In genomic region chr6:91411369-91411981, GRCm38 (mm10) we compare ENCODE assay signal across 9 mouse cellular contexts. TPM values are rescaled to one million over a fixed set of nuclear protein-coding genes. Genes with fewer than 3 reads are reported as not detected.
A peak's percentile ranks its signal among the peaks of the same experiment; 100 is the strongest.
DNase-seq lines count a peak whose midpoint lies in the region; ATAC-seq and TF ChIP-seq lines count a peak whose summit lies in the region.
"Had no signal": no experiment of that assay in that cellular context is flagged by ENCODE, and none has a peak within 500 bp of the region (broad histone marks: within the 10 kb centered on the region; RNA-seq: fewer than 3 reads in every experiment).

No protein-coding gene starts in this region.

- peaks cover 74% of the 10 kb centered on the region for H3K27me3 ChIP-seq in embryonic facial prominence, embryonic 14.5 days (replicated peaks; ENCODE audit: control insufficient read depth, insufficient read depth, low read length)
- H3K27me3 ChIP-seq in heart, embryonic 16.5 days (ENCODE audit: control insufficient read depth, insufficient read depth, low read length): peaks cover 92% of the 10 kb centered on the region
- peaks cover 75% of the 10 kb centered on the region for H3K27me3 ChIP-seq in liver, embryonic 11.5 days (replicated peaks; ENCODE audit: control insufficient read depth, insufficient read depth, low read length)

- no peak overlapping the region for H3K27ac ChIP-seq in bone marrow, adult 2 months (ENCODE audit: control insufficient read depth, insufficient read depth, low read depth, low read length, poor library complexity)
- no peak overlapping the region for H3K27ac ChIP-seq in embryonic facial prominence, embryonic 14.5 days (replicated peaks; ENCODE audit: low read depth, low read length)
- no peak overlapping the region for H3K27ac ChIP-seq in heart, embryonic 16.5 days (ENCODE audit: low read length)
- H3K27ac ChIP-seq in liver, embryonic 11.5 days (ENCODE audit: low read depth, low read length): no peak overlapping the region

- TF ChIP-seq POLR2A in bone marrow, adult 2 months (IDR thresholded peaks at IDR 0.05; ENCODE audit: borderline replicate concordance, control insufficient read depth, low read depth, low read length): no peak

- ATAC-seq in embryonic facial prominence, embryonic 14.5 days (ENCODE audit: low read depth): peak; percentile 45; the same call in 1 of the 2 replicates
- no peak for ATAC-seq in heart, embryonic 16.5 days (replicated peaks; ENCODE audit: extremely low read depth, insufficient read depth, low FRiP score)
- no peak for ATAC-seq in liver, embryonic 11.5 days (replicated peaks; ENCODE audit: low FRiP score)

- H3K4me2 ChIP-seq in embryonic facial prominence, embryonic 14.5 days (ENCODE audit: low read depth, low read length): peak overlapping the region; percentile 97
- H3K4me2 ChIP-seq in heart, embryonic 16.5 days (ENCODE audit: low read depth, low read length): peak overlapping the region; percentile 83
- peak overlapping the region; percentile 76 for H3K4me2 ChIP-seq in liver, embryonic 11.5 days

- no peaks in the 10 kb centered on the region for H3K4me1 ChIP-seq in bone marrow, adult 2 months (ENCODE audit: control insufficient read depth, insufficient read depth, low read length)
- H3K4me1 ChIP-seq in embryonic facial prominence, embryonic 14.5 days (ENCODE audit: control insufficient read depth, insufficient read depth, low read length): no peaks in the 10 kb centered on the region; the same call in none of the 2 replicates
- peaks cover 8% of the 10 kb centered on the region for H3K4me1 ChIP-seq in heart, embryonic 16.5 days (ENCODE audit: control insufficient read depth, insufficient read depth, low read length)
- peaks cover 8% of the 10 kb centered on the region for H3K4me1 ChIP-seq in liver, embryonic 11.5 days (replicated peaks; ENCODE audit: control insufficient read depth, insufficient read depth, low read length)

- DNase-seq in CD4-positive helper T cell, adult 2 months (ENCODE audit: low read depth, low spot score): peak; percentile 26
- DNase-seq in embryonic facial prominence, embryonic 14.5 days (ENCODE audit: low spot score): peak; percentile 62
- DNase-seq in kidney, postnatal 25 days: peak; percentile 75 to 79
- DNase-seq in liver, embryonic 11.5 days (ENCODE audit: low spot score): peak; percentile 72
- peak; percentile 79 for DNase-seq in neural tube, embryonic 10.5 days (ENCODE audit: extremely low spot score, low spot score)
- peak; percentile 23 for DNase-seq in telencephalon, adult 2 months (ENCODE audit: low read depth, low spot score)

- peak; percentile 71 for TF ChIP-seq CTCF in bone marrow, adult 2 months (IDR thresholded peaks at IDR 0.05; ENCODE audit: control insufficient read depth, insufficient read depth, low read length)

- no peaks in the 10 kb centered on the region for H3K9me3 ChIP-seq in embryonic facial prominence, embryonic 14.5 days (ENCODE audit: control insufficient read depth, low read length)
- H3K9me3 ChIP-seq in heart, embryonic 16.5 days (replicated peaks; ENCODE audit: control insufficient read depth, low read length): no peaks in the 10 kb centered on the region
- no peaks in the 10 kb centered on the region for H3K9me3 ChIP-seq in liver, embryonic 11.5 days (ENCODE audit: control insufficient read depth, low read length)

- H3K4me3 ChIP-seq in bone marrow, adult 2 months (replicated peaks; ENCODE audit: control insufficient read depth, low read depth, low read length): no peak overlapping the region
- H3K4me3 ChIP-seq in embryonic facial prominence, embryonic 14.5 days (ENCODE audit: low read depth, low read length): peak overlapping the region; percentile 51
- peak overlapping the region; percentile 54 for H3K4me3 ChIP-seq in heart, embryonic 16.5 days (ENCODE audit: low read length)
- H3K4me3 ChIP-seq in liver, embryonic 11.5 days (ENCODE audit: low read depth, low read length): peak overlapping the region; percentile 49
- H3K4me3 ChIP-seq: erythroblast, embryonic 14.5 days had no signal

- under 1% methylated on average over 47 of the region's 47 CpGs for WGBS in bone marrow, adult 2 months
- WGBS in embryonic facial prominence, embryonic 14.5 days: 0% methylated on average over 17 of the region's 47 CpGs
- 1% methylated on average over 37 of the region's 47 CpGs for WGBS in heart, embryonic 16.5 days
- WGBS in liver, embryonic 11.5 days: 1% methylated on average over 36 of the region's 47 CpGs

- no peaks in the 10 kb centered on the region for H3K36me3 ChIP-seq in embryonic facial prominence, embryonic 14.5 days (ENCODE audit: control insufficient read depth, insufficient read depth, low read length)
- H3K36me3 ChIP-seq in heart, embryonic 16.5 days (ENCODE audit: control insufficient read depth, insufficient read depth): no peaks in the 10 kb centered on the region
- H3K36me3 ChIP-seq in liver, embryonic 11.5 days (ENCODE audit: control insufficient read depth, insufficient read depth, low read length): no peaks in the 10 kb centered on the region

- peak overlapping the region; percentile 46; the same call in 1 of the 2 replicates for H3K9ac ChIP-seq in embryonic facial prominence, embryonic 14.5 days (ENCODE audit: low read depth, low read length)
- 0 out of 2 replicates have a peak overlapping the region, but pooled peaks have one; percentile 5 for H3K9ac ChIP-seq in heart, embryonic 16.5 days (ENCODE audit: low read length)
- H3K9ac ChIP-seq in liver, embryonic 11.5 days (ENCODE audit: low read depth, low read length): no peak overlapping the region

RNA-seq across cellular contexts. Expression of gene Wnt7a, which starts 0.3 kb away (rescaled TPM):
- polyA plus RNA-seq in bone marrow, adult 2 months (2011; ENCODE audit: insufficient read depth, insufficient read length, low replicate concordance, missing spikeins): not detected in 2 replicates
- 0.54 and 1.2 TPM in 2 replicates for polyA plus RNA-seq in embryonic facial prominence, embryonic 14.5 days (2014; fragmentation: Nextera tagmentation; extraction: Ambion mirVana)
- polyA plus RNA-seq in heart, embryonic 16.5 days (2015; fragmentation: Nextera tagmentation; extraction: Ambion mirVana): 0.19 and 0.30 TPM in 2 replicates
- 0.05 and 0.30 TPM in 2 replicates for polyA plus RNA-seq in liver, embryonic 11.5 days (2014; fragmentation: Nextera tagmentation; extraction: Ambion mirVana)
- polyA plus RNA-seq: erythroblast, embryonic 14.5 days had no signal

Comparison
In these comparisons a context has a peak if more than half of its experiments do, and no peak if none do; other contexts are left out.
1. DNase-seq: peak in every context shown above with its lines; median percentile 79 in neural tube, embryonic 10.5 days; 77 in kidney, postnatal 25 days; 72 in liver, embryonic 11.5 days; 62 in embryonic facial prominence, embryonic 14.5 days; 26 in CD4-positive helper T cell, adult 2 months; 23 in telencephalon, adult 2 months.